Mouse (Mus musculus) thymus, postnatal 25 days (tissue): ENCODE measurements around the gene S100a16.

Experiments
- DNase-seq: peaks from one replicate; pipeline ENCODE4 v3.0.0; 2022

S100a16 gene

DNA sequence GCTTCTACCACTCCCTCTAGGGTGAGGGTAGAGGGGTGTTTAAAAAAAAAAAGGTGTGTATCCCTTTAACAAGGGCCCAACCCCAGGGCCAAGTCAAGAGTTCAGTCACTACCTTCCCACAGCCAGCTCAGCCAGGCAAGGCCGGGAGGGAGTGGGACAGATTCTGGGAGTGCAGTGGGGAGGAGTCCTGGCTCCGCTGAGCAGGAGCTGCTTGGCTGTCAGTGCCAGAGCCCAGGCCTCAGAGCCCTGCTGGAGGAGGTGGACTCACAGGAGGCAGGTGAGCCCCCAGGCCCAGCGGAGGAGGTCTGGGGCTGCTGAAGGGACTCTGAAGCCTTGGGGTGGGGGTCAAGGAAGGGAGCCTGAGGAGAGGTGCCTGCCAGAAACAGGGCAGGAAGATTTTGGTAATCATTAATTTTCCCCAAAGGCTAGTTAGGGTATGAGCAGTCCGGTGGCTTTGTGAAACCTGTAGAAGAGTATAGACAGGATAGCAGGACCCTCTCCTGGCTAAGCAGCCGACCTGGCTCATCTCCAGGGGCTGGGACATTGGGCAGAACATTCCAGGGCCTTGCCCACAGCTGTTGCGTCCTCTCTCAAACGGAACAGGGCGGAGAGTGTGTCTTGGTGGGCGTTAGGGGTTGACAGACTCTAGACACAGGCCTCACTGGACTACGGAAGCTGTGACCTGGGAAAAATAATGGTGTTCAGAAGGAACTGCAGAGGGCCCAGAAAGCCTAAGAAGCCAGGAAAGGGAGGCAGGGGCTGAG, at the start of gene S100a16:
Gene S100a16 (plus strand): TSS at position 114 of the 764 bp plus-strand sequence.
- no peak for DNase-seq

DNA sequence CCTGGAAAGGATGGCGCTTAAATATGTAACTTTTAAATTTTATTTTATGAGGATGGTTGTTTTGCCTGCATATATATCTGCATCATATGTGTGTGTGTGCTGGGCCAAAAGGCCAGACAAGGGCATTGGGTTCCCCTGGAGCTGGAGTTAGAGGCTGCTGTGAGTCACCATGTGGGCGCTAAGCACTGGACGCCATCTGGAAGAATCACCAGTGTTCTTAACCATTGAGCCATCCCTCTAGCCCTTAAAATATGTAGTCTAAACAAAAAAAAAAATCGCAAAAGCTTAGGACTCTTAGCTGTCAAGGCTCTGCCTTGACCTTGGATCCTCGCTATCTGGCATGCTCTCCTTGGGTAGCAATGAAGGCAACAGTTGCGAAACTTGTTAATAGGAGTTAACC, 48.5 kb upstream of the S100a16 start:
- DNase-seq = no peak

DNA sequence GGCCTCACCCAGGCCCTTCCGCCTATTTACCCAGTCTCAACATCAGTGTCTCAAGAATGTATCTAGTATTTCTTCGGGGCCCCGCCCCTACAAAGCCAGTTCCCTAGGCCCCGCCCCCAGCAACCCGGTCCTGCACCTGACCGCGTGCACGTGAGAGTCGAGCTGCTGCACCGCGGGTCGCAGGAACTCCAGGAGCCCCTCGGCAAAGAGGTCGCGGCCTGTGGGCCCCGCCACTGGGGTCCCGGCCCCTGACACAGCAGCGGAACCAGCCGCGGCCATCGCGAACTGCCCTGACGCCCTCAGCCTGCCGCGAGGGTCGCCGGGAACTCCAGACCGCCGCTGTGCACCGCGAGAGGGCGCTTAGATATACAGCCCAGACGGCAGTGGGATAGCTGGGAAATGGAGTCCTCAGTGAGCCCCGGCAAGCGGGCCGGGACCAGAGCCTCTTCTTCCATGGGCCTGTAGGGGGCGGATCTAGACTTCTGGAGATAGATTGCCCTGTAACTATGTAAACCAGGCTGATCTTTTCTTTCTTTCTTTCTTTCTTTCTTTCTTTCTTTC, 46.3 kb upstream of the S100a16 start, which contains the start of gene Snapin:
Gene Snapin (minus strand): TSS at position 338 of the 561 bp plus-strand sequence.
- DNase-seq = peak; percentile 96

DNA sequence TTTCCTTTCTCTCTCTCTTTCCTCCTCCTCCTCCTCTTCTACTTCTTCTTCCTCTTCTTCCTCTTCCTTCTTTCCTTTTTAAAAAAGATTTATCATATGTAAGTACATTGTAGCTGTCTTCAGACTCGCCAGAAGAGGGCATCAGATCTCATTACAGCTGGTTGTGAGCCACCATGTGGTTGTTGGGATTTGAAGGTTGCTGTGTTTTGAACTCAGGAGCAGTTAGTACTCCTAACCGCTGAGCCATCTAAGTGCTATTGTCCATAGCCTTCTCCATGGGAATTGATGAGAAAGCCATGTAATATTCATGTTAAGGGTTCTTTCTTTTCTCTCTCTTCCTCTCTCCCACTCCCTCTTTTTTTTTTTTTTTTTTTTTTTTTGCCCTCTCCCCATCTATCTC, 45.7 kb upstream of the S100a16 start:
- DNase-seq = peak; percentile 58

DNA sequence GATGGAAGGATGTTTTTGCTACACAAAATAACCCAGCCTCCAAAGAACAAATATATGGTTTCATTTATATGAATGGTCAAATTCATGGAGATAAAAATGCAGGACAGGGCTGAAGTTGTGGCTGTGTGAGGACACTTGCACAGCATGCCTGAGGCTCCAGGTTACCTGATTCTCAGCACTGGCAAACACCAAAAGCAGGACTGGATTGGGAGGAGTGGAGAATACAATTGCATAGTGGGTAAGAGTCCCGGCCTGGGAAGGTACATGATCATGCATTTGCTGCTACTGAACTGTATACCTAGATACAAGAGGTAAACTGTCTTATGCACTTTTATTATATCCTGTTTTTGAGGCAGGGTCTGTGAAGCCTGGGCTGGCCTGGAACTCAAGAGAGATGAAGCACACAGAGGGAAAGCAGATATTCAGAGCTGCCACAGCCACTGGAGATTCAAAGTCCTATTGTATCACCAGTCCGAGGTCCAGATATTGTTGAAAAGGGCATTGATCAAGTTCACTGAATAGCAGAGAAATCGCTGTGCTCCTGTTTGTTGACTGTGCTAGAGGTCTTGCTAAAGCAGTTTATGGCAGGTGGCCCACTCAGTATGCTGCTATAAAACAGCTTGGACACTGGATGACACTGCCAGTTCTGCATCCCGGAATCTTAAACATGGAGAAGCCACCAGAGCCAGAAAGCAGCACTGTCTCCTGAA, 43.1 kb upstream of the S100a16 start:
- no peak for DNase-seq

DNA sequence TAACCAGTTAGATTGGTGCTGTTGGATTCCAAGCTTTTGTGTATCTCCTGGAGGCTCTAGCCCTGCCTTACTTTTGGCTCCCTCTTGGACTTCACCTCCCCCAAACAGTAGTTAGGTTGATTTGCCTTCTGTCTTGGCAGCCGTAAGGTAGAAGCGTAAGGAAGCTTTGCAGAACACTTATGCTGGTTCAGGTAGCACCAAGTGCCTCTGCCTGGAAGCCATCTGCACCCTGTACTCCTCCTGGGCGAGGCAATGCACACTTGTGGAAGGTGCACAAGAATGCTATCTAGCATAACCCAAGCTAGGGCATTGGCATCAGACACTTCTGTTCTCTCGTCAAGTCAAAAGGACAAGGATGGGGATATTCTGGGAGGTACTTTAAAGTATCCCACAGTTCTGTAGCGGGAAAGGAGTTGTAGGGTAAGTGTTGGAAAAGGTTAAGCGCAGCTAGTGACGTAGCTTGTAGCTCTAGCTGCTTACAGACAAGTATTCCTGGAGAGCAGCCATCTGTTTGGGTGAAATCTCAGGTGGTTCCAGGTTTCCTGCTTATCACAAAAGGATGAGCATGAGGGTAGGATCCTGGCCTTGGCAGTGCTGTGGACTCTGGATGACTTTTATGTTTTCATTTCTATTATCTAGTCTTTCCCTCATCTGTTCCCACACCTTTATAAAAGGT, 41.1 kb upstream of the S100a16 start:
- DNase-seq = no peak

DNA sequence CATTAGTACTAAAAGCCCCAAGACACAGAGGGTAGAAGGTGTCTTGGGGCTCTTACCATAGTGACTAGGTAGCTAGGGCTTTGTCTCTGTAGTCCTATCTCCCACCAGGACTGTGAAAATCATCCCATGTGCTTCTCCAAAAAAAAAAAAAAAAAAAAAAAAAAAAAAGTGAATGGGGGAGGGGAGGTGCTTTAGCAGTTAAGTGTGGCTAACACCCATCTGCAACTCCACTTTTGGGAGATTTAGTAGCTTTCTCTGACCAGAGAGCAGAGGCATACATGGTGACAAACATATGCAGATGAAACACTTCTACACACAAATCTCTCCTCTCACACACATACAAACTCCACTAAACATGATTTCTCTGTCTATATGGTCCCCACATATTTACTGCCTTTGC, 39.5 kb upstream of the S100a16 start:
- DNase-seq = no peak

DNA sequence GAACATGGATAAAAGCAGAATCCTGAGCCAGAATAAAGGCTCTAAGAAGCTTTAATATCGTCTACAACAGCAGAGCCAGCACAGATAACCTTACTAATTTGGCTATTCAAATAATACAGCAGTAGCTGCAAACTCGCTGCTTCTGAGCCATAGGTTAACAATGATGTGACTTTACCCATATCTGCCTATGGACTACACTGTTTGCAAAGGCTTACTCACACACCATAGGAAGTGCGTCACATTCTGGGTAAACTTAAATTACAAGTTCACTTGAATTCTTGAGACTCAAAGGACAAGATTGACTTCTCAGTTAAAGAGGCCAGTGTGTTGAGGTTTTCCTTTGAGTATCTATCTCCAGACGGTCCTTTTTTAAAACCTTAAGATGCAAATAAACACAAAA, 33.6 kb upstream of the S100a16 start:
- DNase-seq = no peak

DNA sequence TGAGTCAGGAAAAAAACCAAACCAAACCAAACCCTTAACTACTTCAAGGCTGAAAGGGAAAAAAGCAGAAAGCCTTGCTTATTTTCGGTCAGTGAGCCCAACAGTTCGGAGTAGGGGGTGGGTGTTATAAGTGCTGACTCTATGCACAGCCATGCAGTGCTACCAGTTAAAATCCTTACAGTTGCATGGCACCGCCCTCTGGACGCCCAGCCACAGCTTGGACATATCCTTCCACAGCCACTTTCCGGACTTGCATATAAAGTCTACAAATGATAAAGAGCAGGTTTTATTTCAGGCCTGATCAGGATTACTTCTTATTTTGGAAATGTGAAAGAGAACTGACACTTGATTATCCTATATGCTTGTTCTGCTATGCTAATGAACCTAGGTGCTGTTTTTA, 31.8 kb upstream of the S100a16 start:
- DNase-seq = no peak

DNA sequence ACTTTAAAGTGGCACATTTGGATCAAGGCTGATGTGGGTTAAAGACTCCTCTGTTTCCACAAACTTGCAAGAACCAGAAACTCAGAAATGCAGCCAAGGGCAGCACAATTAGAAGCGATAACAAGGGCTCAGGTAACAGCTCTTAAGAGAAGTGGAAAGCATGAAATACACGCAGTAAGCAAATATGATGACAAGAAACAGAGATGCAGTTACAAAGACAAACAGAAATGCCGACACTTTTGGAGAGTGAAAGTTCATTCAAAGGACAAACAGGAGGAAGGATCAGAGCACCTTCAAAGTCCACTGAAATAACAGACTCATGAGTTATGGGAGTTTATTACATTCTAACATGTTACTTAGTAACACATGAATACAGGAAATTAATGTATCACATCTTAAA, 30.7 kb upstream of the S100a16 start:
- DNase-seq = no peak

DNA sequence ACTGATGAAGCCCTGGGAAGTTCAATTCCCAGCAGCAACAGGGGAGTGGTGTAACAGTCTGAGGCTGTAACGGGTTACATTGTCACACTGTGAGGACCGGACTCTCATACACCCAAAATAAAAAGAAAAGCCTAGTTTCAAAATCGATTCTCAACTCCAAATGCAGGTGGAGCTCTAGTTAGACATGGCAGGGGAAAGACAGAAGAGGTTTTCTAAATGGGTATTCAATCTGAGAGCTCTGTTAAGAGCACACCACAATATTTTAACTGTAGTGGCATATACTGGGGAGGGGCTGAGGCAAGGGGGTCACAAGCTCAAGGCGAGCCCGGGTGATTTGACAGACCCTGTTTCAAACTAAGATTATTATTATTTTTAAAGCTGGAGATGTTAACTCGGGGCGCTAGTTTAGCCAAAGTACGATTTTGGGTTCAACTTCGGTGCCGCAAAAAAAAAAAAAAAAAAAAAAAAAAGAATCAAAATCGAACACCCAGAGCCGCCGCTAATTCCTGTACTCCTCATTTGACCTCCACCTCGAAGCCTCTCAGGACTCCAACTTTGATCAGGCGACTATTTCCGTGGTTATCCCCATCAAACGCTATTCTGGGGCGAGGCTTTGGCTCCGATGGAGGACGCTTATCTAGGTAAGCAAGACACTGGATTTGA, 28.6 kb upstream of the S100a16 start:
- DNase-seq = no peak

DNA sequence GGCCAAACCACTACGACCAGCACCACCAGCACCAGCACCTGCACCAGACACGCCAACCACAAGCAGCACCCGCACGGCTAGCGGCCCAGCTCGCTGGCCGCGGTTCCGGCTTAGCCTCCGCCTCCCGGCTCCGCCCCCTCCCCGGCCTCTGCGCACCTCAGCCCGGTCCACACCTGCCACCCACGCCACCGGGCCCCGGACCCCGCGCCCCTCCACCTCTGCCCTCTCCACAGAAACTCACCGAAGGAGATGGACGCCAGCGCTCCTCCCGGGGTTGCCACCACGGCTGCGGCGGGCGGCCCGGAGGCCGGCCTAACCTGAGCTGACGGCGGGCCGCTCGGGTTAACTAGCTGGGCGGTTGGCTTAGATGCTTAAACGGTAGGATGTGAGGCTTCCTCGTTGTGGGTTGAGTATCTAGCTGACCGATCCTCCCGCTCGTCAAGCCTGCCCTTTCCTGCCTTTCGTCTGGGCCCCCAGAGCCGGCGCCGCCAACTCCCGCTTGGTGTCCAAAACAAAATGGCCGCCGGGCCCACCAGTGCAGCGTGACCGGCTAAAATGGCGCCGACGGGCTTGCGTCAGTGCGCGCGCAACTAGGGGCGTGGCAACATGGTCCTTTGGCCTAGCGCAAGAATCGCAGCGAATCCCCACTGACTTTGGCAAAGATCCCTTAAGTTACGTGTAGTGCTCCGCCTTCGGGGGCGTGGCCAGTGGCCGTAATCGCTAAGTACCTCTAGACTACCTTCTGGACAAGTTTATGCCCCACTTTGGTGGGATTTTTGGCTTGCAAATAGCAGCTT, 27.9 kb upstream of the S100a16 start, which contains the start of gene Chtop:
Gene Chtop (minus strand): TSS at position 549 of the 797 bp plus-strand sequence.
- peak; percentile 99 for DNase-seq

DNA sequence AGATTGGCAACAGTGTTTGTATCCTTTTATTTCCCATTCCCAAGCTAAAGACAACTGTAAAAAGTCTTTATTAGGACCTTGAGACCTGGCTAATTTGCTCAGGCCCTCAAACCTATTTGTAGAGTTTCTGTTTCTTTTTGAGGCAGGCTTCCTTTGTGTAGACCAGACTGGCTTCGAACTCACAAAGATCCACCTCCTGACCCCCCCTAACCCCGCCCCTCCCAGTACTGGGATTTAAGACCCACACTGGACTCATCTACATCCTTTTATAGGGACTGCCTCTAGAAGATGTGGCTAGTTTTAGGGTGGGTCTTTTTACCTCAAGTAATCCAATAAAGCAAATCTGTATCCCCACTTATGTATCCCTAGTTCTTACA, 27.3 kb upstream of the S100a16 start:
- no peak for DNase-seq

DNA sequence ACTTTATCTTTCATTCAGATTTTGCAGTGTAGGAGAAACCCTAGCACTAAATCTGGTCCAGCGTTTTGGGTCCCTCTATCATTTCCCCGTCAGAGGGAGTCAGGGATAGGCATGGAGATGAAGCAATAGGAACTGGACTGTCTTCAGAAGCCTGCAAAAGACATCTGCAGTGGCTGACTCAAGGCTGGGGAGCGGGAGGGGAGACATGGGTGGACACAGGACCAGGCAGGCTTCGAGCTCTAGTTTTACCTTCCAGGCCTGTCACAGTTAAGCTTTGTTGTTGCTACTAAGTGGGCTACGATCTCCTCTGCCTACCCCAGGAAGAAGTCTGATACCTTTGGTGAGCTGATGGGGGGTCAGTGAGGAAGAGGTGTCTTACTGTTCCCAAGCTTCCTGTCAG, 24.8 kb upstream of the S100a16 start:
- no peak for DNase-seq

DNA sequence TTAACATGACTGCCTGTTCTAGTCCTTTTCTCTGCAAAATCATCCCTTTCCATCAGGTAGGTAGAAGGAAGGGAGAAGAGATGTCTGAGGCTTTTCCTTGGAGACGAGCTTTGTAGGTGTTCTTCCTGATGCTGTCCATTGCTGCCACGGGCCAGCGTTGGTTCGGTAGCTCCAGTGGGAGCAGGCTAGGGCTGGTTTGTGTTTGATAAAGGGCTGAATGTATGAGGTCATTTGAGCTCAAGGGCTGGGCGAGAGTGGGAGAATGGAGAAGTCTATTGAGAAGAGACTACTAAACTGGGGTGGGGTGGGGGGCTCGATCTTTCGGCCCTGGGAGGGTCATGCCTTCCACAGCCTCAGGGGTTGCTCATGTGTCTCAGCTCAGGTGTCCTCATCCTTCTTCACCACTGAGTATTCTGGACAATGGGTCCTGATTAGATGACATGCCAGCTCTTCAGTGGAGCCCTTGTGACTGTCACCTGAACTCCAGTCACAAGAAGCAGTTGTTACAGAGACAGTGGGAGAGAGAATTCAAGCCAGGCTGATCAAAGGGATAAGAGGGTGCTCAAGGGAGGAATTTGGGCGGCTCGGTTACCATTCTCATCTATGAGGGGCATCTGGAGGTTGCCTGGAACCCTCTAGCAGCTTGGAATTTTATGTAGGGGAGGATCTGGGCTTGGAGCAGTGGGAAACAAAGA, 24.0 kb upstream of the S100a16 start:
- DNase-seq = no peak

DNA sequence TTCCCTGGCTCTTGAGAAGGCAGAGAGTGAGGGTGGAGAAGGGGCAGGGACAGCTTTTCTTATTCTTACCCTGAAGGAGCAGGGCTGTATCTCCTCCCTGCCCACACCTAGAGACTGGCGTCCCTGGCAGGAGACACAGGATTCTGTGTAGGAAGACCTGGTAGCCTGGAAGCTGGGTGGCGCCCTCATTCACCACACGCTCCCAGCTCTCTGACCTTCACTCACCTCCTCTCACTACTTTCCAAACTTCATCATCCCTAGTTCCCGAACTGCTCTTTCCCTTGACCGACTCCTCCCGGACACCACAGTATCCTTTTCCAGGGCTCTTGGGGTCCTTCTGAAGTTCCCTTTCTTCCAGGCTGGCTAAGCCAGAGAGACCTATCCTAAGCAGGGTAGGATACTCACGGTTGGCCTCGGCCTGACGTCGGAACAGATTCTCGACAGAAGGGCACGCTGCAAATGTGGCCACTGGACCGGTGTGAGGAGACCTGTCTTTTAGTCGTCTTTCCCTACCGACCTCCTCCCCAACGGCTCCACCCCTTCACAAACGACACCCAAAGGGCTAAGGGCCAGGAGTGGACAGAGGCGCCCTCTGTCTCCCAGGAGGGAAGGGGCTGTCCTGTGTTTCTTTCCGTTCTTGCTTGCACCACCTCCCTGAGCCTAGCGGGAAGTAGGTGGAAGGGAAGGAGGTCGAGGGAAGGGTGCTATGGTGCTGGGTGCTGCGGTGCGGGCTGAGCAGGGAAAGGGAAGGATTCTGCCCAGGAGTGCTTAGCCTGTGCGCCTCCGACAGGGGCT, 23.1 kb upstream of the S100a16 start, which contains the start of the genes S100a1 and S100a13:
Gene S100a1 (minus strand): TSS at position 597 of the 795 bp plus-strand sequence.
Gene S100a13 (plus strand): TSS at position 640 of the 795 bp plus-strand sequence.
- peak; percentile 34 for DNase-seq

DNA sequence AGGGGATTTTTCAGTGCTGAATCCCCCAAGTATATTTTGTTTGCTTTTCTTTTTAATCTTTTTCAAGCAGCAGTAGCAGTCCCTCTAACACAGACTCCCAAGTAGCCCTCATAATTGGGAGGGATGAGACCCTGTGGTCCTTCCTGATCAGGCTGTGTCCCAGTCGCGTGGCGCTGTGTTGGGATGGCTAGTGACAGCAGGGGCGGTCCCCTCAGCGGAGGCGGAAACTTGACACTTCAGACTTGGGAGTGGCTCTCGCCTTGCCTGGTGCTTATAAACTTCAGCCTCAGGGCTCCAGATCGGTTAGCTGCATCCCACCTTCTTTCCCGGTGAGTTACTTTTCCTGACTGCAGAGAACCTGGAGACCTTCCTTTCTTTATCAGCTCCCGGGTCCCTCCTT, 22.4 kb upstream of the S100a16 start:
- DNase-seq = peak; percentile 68

DNA sequence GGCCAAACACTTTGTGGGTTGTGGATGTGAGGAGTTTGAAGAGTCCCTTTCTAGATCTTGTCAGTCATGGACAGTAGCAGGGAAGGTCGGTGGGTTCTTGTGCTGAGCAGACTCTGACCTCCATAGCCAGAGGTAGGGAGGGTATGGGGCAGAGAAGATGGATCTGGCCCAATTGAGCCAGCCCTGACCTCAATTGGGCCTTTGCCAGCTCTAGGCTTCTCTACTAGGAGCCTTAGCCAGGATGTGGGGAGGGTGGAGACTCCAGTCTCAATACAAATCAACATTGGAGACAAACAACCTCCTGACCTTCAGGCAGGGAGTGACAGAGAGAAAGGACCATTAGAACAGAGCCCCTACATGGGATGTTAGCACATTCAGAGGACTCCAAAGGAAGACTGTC, 21.8 kb upstream of the S100a16 start:
- DNase-seq = no peak

DNA sequence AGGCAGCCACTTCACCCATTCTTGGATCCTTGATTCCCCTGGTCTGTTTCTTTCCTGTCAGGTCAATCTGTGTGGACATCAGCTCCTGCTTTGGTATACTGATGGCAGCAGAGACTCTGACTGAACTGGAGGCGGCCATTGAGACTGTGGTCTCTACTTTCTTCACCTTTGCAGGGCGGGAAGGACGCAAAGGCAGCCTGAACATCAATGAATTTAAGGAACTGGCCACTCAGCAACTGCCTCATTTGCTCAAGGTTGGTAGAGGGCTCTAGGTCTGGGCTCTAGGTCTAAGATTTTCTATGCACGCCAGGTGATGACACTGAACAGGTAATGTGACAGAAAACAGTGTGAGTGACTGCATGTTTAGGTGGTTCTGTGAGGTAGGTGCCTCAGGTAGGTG, 21.3 kb upstream of the S100a16 start:
- DNase-seq = no peak

DNA sequence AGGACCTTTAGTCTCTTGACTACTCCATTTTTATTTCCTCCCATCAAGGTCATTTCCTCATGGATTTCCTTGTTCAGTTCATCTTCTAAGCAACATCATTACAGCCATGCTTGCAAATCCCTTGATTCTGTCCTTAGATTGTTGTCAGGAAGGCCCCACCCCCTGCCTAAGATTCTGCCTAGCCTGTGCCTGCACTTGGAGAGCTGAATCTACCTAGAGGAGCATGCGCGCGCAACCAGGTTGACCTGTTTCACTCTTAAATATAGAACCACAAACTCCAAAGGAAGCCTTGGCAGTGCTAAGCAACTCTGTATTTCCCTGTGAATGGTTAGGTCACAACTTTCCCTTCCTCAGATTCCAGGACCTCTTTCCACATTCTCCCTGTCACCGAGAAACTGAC, 19.3 kb upstream of the S100a16 start:
- DNase-seq = no peak
